Mouse (Mus musculus) mouse trophoblast stem cell (cell line): ENCODE data around the gene Bptf.
"Not testable (repeated sequence)": the region's sequence is repeated elsewhere in the genome, so short reads cannot be mapped to it uniquely, and the experiment has no call there.

Experiments
- in situ Hi-C, 2 experiments: fragments of 300-500 bp; cut with MseI, MboI; formaldehyde crosslinking; loops; 2 replicates in 1 of 2; 3 replicates in 1 of 2; pipeline ENCODE4 v1.15.1; 2025

Gene Bptf

DNA sequence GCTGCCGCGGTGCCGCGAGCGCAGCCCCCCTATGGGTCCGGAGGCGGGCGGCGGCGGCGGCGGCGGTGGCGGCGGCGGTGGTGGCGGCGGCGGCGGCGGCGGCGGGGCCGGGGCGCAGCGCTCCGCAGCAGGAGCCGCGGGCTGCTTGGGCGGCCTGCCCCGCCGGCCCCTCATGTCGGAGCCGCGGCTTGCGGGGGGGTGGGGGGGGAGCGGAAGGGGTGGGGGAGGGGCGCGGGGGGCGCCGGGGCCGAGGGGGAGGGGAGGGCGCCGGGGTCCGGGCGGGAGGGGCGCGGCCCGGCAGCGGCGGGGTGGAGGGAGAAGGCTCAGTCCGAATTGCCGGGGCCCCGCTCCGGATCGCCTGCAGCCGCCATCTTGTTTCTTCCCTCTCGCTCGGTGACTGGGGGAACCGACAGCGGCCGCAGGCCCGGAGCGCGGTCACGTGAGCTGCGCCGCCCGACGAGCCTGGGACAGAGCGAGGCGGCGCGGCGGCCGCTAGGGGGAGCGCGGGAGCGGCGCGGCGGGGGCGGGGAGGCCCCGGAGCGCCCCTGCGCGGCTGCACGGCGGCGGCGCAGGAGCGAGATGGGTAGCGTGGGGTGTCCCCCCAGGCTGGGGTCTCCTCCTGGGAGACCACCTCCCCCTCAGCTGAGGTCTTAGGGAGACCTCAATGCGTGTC lies at the start of gene Bptf:
TSS of gene Bptf (minus strand) at position 379 of the 673 bp plus-strand sequence.
- in situ Hi-C loops = no loop called here

DNA sequence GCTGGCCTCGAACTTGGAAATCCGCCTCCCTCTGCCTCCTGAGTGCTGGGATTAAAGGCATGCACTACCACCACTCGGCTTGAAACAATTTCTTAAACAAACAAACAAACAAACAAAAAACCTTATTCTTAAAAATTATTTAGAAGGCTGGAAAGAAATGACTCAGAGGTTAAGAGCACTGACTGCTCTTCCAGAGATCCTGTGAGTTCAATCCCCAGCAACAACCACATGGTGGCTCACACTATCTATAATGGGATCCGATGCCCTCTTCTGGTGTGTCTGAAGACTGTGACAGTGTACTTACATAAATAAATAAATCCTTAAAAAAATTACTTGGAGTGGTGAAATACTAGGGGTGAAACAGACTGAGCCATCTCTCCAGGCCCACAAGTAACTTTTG lies 29.3 kb upstream of the Bptf start:
- in situ Hi-C loops = no loop called here

DNA sequence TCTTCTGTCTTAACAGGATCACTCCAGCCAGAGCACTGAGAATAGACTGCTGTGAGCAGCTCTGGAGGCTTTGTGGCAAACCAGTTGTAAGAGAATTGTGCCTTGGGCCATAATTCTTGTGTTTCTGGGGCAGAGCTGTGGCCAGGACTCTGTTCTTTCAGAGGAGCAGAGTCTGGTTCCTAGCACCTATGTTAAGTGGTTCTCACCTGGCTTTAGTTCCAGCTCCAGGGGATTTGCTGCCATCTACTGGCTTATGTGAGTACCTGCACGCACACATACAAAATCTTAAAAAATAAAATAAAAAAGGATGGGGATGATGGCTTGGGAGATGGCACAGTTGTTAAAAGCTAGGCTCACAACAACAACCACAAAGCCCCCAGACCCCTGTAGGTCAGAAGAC lies 27.1 kb upstream of the Bptf start:
- in situ Hi-C loops = no loop called here

DNA sequence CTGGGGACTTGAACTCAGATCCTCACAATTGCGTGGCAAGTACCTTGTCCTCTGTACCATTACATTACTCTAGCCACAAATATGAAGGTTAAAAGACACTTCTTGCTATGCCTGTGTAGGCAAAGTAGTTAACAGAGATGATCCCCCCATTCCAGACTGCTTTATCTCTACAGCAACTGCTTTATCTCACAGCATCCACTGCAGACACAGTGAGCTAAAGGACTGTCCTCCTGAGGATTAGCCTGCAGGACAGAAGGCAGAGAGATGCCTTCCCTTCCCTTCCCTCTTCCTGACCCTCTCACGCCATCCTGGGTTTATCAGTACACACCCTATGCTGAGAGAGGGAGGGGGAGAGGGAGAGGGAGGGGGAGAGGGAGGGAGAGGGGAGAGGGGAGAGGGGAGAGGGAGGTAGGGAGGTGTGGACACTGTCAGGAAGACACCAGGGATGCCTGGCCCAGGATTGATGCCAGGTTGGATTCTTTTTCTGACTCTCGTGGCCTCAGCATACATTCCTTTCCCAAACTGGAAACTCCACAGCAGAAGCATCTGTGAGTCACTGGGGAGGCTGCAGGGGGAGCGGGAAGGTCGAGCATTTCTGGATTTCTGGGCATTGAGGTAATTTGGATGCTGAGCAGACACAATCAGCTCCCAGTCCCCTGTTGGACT lies 25.2 kb upstream of the Bptf start:
- in situ Hi-C loops = no loop called here

DNA sequence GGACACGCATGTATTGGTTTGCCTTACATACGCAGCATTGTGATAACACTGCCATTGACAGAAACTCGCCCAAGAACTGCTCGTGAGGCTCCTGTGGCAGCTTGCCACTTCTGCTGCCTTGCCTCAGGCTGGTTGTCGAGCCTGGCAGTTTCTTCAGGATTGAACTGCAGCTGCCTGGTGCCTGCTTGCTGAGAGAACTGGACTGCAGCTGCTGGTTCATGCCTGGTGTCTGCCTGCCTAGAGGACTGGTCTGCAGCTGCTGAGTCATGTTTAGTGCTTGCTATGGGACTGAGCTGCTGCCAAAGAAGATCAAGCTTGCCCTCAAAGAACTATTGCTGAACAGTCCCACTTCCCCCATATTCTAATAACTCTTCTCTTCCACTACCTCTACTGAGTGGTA lies 23.4 kb upstream of the Bptf start:
- in situ Hi-C loops = no loop called here

DNA sequence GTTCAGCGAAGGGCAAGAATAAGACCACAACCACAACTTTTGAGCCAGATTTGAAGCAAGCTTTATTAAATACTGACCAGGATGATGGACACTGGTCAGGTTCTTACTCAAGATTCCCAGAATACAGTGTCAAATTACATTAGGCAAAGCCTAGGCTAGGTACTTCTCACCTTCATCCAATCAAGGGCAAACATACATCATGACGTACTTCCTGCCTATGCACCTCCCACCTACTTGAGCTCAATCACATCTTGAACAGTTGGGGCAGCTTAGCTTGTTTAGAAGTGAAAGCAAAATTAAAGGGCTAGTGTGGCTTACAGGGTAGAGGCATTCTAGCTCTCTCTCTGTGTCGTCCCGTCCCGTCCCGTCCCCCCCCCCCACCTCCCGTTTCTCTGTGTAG lies 22.5 kb upstream of the Bptf start:
- in situ Hi-C loops = no loop called here

DNA sequence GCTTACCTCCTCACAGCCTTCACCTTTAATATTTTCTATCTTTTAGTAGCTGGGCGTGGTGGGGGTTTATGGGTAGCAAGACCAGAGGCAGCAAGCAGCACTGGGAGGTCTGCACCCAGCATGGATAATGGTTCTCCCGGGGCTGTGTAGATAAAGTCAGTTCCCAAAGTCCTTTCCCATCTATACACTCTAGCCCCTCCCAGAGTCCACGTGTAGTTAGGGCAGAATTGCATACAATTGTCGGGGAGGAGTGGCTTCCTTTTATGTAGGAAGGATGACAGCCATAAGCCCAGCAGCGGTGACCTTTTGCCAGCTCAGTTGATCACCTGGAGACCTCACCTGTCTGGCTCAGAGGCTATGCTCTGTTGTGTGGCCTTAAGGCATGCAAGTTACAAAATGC lies 21.7 kb upstream of the Bptf start:
- in situ Hi-C loops = no loop called here

DNA sequence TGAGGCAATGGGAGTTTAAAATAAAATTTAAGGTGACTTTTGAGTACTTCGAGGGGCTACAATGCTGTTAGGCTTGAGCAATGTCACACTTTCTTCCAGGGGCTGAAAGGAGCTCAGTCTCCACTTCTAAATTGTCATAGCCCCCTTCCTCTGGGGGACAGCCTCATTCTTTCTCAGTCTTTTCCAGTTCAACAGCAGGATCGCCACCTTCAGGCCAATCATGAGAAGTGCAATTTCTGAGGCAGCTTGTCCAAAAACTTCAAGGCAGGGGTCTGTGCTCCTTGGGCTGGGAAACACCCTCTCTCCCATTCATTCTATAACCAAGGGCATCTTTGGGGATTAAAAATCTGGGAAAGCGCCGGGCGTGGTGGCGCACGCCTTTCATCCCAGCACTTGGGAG lies 19.9 kb upstream of the Bptf start:
- in situ Hi-C loops = no loop called here

DNA sequence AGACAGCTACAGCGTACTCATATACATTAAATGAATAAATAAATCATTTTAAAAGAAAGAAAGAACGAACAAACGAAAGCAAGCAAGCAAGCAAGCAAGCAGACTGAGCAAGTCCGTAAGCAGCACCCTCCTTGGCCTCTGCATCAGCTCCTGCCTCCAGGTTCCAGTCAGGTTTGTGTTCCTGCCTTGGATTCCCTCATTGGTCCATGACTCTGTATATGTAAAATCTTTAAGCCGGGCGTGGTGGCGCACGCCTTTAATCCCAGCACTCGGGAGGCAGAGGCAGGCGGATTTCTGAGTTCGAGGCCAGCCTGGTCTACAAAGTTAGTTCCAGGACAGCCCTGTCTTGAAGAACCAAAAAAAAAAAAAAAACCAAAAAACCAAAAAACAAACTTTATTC lies 12.0 kb upstream of the Bptf start:
- in situ Hi-C loops = not testable (repeated sequence)

DNA sequence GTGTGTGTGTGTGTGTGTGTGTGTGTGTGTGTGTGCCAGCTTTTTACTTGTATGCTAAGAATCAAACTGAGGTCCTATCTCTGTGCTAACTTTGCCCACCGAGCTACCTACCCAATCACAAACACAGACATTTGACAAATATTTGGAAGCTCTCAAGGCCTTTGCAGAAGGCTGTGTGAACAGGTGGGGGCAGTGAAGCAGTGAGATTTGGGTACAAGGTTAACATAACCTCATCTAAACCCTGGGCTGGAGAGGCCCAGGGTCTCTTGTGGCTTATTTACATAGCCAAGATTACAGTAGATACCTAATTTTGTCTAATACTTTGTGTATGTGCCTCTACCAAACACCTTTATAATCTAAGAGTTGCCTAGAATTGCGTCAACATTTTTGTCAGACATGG lies 10.5 kb upstream of the Bptf start:
- in situ Hi-C loops = no loop called here

DNA sequence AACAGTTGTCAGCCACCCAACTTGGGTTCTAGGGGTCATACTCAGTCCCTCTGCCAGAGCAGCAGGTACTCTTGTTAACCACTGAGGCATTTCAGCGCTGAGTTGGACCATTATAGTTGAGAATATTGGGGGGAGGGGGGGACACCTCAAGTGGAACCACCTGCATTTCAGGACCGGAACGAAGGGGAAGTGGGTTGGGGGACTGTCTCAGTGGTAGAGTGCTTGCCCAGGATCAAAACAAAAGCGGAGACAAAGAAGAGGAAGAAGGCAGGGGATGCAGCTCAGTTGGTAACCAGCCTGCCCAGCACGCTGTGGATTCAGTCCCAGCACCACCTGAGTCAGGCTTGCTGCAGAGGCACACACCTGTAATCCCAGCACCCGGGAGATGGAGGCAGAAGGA lies 8.8 kb upstream of the Bptf start:
- in situ Hi-C loops = no loop called here

DNA sequence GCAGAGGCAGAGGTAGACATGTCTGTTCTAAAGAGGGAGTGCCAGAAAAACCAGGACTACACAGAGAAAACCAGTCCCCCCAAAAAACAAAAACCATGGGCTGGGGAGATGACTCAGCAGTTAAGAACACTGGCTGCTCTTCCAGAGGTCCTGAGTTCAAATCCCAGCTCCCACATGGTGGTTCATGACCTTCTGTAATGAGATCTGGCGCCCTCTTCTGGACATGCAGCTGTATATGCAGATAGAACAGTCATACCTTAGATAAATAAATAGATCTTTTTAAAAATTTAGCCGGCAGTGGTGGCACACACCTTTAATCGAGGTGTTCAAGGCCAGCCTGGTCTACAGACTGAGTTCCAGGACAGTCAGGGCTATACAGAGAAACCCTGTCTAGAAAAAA lies 6.7 kb upstream of the Bptf start:
- in situ Hi-C loops = no loop called here

DNA sequence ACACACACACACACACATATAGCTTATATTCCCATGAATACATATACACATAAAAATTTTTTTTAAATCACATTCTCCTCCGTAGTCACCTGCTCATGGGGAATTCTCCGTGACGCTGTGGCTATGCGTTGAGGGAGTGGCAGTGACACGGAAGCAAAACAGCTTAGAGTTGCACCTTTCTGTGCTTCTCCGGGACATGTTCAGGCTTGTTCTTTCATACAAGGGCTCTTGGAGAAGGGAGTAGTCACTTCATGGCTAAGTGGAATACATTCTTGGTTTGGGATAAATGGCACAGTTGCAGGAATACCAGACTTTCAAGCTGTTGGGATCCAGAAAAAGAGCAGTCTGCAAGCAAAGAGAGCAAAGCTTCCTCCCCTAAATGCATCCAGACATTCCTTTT lies 5.7 kb upstream of the Bptf start:
- in situ Hi-C loops = no loop called here

DNA sequence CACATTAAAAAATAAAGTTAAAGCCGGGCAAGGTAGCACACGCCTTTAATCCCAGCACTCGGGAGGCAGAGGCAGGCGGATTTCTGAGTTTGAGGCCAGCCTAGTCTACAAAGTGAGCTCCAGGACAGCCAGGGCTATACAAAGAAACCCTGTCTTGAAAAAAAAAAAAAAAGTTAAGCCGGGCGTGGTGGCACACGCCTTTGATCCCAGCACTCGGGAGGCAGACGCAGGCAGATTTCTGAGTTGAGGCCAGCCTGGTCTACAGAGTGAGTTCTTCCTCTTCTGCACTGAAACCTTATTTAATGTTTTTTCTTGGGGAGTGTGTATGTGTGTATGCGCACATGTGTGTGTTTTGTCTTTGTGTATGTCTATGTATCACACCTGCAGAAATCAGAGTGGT lies 4.5 kb upstream of the Bptf start:
- in situ Hi-C loops = not testable (repeated sequence)

DNA sequence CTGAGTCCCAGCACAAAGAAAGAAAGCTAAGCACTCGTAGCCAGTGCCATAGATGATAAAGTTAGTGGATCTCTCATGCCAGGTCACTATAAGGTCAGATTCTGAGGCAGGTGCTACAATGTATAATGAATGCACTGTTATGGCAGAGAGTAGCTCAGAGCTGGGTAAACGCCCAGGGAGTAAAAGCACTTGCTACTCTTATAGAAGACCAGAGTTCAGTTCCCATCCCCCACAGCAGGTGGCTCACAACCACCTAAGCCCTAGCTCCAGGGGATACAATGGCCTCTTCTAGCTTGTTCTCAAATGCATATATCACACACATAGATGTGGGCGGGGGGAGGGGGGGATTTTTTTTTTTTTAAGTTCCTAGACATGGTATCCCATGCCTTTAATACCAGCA lies 3.8 kb upstream of the Bptf start:
- in situ Hi-C loops = no loop called here

DNA sequence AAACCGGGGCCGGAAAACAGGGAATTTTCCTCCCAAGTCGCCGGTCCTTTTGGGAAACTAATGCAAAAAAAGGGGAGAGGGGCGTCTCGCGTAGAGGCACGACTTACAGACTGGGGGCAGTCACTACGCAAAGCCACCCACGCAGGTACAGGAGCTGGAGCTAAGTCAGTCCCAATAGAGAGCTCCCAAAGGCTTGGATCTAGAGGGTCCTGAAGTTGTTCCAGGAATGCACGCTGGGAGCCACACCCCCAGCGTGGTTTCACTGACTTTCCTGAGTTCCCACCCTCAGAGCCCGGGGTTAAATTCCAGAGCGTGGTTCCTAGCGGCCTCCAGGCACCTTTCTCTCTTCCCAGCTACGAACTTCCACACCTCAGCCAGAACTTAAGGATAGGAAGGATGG lies 499 bp upstream of the Bptf start:
- in situ Hi-C loops = no loop called here

DNA sequence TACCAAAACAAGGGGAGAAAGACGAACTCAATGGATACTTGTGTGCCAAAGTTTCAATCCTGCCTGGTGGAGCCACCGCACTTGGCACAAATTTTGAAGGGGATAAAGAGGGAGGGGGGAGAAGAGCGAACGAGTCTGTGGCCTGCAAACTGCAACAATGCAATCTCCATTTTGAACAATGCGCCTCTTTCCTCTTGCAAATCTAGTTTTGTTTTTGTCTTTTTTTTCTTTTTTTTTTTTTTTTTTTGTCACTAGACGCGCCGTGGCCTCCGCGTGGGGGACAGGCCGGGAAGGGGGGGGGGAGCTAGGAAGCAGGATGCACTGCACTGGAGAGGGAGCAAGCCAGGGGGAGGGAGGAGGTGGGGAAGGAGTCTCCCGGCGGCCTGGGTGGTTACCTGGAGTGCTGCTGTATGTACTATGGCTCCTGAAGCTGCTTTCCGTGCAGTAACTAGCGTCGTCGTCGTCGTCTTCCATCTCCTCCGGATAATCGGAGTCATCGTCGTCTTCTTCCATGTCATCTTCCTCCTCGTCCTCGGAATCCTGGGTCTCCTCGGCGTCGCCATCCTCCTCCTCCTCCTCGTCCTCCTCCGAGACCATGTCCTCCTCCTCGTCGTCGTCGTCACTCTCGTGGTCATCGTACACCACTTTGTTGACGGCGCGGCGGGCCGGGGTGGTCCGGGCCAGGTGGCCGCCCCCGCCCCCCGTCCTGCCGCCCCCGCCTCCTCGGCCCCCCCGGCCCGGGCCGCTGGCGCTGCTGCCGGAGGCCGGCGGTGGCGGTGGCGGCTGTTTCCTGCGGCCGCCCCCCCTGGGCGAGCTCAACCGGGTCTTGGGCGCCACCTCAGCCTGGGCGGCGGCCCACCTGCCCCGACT lies 813 bp downstream of the Bptf start:
- in situ Hi-C loops = no loop called here

DNA sequence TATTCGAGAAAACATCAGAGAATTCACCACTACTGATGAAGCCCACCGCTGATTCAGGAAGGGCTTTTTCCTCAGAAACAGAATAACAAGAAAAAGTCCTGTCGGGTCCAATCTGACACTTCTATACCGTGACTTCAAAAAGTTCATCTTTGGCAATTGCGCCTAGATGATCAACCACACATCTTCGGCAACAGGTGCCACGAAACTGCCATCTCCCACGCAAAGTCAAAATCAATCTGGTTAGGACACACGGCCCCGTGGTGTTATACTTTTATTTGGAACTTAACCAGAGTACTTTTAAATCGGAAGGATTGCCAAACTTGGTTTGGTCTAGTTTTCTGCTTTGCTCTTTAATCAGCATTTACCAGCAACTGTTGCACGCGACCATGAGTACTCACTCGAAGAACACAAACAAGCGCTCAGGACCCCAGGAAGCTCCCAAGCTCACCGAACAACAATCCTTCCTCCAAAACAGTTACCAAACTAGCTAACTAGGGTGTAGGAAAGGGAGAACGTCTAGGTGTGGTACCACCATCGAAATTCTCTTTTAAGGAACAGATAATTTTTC lies 1.6 kb downstream of the Bptf start:
- in situ Hi-C loops = no loop called here

DNA sequence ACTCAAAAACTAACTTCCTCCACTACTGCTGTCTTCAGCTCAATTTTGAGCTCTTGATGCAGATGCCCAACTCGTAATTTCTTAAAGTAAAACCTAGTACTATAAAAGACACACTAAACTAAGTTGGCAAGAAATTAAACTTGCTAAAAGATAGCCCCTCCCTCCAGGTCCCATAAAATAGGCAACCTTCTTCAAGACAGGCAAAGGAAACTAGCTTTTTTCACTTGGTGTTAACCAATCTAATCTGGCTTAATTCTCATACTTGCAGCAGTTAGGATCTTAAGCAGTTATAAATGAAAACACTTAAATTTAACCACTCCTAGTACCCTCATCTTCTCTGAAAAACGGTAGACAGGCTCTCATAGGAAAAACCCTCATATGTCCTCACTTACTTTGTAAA lies 2.3 kb downstream of the Bptf start:
- in situ Hi-C loops = no loop called here

DNA sequence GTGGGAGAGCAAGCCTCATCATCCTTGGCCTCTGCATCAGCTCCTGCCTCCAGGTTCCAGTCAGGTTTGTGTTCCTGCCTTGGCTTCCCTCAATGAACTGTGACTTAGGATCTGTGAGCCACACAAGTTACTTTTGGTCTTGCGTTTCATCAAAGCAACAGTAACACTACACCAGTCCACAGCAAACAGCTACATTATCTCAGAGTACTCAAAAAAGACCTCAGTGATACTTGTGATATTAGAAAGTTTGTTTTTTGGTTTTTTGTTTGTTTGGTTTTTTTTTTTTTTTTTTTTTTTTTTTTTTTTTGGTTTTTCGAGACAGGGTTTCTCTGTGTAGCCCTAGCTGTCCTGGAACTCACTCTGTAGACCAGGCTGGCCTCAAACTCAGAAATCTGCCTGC lies 5.2 kb downstream of the Bptf start:
- in situ Hi-C loops = not testable (repeated sequence)

DNA sequence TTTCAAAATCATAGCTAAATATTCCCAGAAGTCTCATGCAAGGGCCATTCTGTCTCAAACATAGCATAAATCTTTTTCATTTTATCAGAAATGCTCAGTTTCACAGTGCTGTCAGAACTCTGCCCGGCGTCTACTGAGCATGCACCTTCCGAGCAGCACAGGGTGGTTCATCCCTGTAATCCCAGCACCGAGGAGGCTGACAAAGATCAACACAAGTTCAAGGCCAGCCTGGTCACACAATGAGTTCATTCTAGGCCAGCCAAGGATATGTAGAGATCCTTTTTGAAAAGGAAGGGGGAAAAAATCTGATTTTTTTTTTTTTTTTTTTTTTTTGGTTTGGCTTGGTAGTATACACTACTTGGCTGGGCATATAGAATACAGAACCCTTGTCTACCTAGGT lies 6.9 kb downstream of the Bptf start:
- in situ Hi-C loops = no loop called here

DNA sequence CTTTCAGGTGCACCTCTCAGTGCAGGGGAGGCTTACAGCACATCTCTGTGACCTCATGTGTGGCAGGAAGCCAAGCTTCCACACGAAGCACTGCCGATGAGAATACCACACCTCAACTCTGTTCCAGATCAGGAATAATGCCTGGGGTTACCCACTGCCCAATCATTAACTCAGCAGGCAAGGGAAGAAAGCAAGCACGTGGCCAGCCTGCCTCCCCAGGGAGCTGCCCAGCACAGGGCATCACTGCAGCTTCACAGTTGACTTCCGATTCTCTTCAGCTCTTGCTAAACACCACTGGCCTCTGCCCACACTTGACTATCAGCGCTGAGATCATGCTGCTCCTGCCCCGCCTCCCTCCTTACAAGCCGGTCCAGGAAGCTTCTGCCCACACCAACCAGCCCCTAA lies 7.6 kb downstream of the Bptf start:
- in situ Hi-C loops = no loop called here

DNA sequence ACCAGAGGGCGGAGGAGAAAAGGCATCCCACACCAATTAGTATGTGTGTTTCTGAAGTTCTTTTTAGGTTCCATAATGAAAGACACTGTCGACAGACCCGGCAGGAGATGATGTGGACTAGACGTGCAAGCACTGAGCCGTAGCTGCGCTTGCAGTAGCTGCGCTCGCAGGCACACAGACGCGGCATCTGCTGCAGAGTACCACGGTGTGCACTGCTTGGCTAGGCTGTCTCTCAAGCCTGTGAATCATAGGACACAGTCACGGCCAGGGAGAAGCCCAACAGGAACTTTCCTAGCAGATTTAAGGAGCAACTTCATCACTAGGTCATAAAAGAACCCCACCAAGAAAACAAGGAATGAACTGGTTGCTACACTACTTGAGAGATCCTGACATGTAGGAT lies 14.1 kb downstream of the Bptf start:
- in situ Hi-C loops = no loop called here
